Mouse (Mus musculus): ENCODE data around the gene Gipc2. TPM values are rescaled to one million over a fixed set of nuclear protein-coding genes. Genes with fewer than 3 reads are reported as not detected.

Gene Gipc2
- polyA plus RNA-seq, 1 experiment = 19.9 TPM

DNA sequence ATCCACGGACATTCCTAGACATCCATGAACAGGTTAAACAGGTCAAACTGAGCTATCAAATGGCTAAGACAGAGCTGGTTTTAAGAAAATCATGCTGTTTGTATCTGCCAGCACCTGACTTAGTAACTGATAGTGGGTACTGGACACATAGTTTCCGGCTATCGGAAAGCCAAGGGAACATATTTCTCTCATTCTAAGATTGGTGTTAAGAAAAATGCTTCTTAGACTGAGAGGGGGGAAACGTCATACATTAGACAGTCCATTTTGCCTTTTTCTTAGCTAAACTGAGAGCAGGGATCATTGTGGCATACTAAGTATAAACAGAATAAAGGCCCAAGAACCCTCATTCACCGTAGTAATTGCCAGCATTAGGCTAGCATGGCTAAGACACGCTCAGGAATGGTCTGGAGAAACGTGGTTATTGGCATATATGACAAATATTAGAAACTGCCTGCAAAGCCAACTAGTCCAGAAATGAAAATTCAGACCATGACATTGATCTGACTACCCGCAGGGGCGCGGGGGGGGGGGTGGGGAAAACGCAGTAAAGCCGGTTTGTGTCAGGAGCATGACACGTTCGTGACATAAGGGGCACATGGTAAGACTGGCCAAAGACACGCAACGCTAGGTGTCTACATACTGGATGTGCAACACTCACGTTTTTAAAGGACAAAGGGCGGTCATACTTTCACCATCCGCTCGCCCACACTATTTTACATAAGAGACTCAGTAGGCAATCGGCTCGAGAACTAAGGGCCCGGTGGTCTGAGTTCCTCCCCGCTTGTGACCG lies 43.3 kb upstream of the Gipc2 start:
- no peaks in the 10 kb centered on the region for H3K9me3 ChIP-seq (replicated peaks; ENCODE audit: control insufficient read depth, insufficient read depth, low read length, poor library complexity, severe bottlenecking)
- no peak for TF ChIP-seq EP300 (IDR thresholded peaks at IDR 0.05; ENCODE audit: insufficient read depth, low read depth, low read length)
- peak overlapping the region; percentile 99 for H3K4me3 ChIP-seq (ENCODE audit: low read depth, low read length)
- peak overlapping the region; percentile 49 for H3K27ac ChIP-seq (ENCODE audit: insufficient read depth, low read length)
- no peaks in the 10 kb centered on the region for H3K4me1 ChIP-seq (ENCODE audit: control insufficient read depth, insufficient read depth, low read length)
- peak overlapping the region; percentile 98 for H3K9ac ChIP-seq (ENCODE audit: low read depth, poor library complexity, severe bottlenecking)
- H3K27me3 ChIP-seq (ENCODE audit: control insufficient read depth, insufficient read depth, low read length, poor library complexity, severe bottlenecking) = no peaks in the 10 kb centered on the region
- peaks cover 24% of the 10 kb centered on the region for H3K36me3 ChIP-seq (ENCODE audit: control insufficient read depth, insufficient read depth, low read length, poor library complexity, severe bottlenecking)

DNA sequence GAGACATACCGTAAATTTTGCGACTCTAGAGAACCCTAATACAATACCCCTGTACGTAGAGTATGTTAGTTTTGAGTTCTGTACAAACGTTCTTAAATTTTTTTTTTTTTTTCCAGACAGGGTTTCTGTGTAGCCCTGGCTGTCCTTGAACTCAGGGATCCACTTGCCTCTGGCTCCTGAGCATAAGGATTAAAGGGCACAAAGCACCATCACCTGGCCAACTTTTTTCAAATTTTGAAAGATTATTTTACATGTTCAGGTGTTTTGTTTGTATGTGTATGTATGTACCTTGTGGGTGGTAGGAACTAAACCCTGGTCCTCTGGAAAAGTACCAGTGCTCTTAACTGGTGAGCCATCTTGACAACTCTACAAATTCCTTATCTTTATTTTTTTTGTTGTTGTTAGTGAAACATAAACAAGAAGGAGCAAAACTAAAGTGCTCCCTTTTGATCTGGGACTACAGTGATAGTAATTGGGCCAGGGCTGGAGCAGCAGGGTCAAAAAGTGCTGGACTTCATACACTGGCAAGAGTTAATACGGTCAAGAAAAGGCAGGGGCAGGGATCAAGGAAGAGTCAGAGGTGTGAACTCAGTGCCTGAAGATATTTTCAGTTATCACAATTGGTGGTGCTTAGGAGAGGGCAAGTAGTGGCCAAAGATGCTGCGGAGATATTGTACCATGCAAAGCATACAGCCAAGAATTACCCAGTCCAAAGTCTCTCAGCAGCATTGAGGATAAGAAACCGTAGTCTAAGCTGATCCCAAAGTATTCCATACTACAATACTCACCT lies 42.3 kb upstream of the Gipc2 start:
- Histone ChIP-seq H3K9ac (ENCODE audit: low read depth, poor library complexity, severe bottlenecking) (peak overlapping the region; percentile 98; the same call in 1 of the 2 replicates), H3K9me3 (replicated peaks; ENCODE audit: control insufficient read depth, insufficient read depth, low read length, poor library complexity, severe bottlenecking) (no peaks in the 10 kb centered on the region), H3K4me3 (ENCODE audit: low read depth, low read length) (no peak overlapping the region), H3K4me1 (ENCODE audit: control insufficient read depth, insufficient read depth, low read length) (no peaks in the 10 kb centered on the region), H3K27ac (ENCODE audit: insufficient read depth, low read length) (no peak overlapping the region), H3K27me3 (ENCODE audit: control insufficient read depth, insufficient read depth, low read length, poor library complexity, severe bottlenecking) (no peaks in the 10 kb centered on the region), H3K36me3 (ENCODE audit: control insufficient read depth, insufficient read depth, low read length, poor library complexity, severe bottlenecking) (peaks cover 19% of the 10 kb centered on the region)
- no peak for TF ChIP-seq EP300 (IDR thresholded peaks at IDR 0.05; ENCODE audit: insufficient read depth, low read depth, low read length)

DNA sequence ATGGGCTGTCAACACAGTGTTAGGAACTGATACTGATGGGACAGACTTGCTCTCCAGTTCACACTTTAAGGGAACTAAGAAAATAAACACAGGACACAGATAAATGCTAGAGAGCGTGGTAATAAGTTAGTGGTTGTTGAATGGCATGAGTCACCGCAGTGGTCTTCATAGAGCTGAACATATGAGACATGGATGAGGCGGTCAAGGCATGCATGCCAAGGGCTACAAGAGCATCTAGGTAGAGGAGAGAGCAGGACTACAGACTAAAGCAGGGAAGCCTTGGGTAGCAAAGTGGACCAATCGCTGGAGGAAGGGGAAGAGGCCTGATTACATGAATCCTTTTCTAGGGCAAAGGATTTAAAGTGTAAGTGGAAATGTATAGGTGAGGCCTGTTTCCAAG lies 41.1 kb upstream of the Gipc2 start:
- Histone ChIP-seq H3K9me3 (replicated peaks; ENCODE audit: control insufficient read depth, insufficient read depth, low read length, poor library complexity, severe bottlenecking) (no peaks in the 10 kb centered on the region), H3K27ac (ENCODE audit: insufficient read depth, low read length) (no peak overlapping the region), H3K27me3 (ENCODE audit: control insufficient read depth, insufficient read depth, low read length, poor library complexity, severe bottlenecking) (no peaks in the 10 kb centered on the region), H3K4me1 (ENCODE audit: control insufficient read depth, insufficient read depth, low read length) (no peaks in the 10 kb centered on the region), H3K4me3 (ENCODE audit: low read depth, low read length) (no peak overlapping the region), H3K9ac (ENCODE audit: low read depth, poor library complexity, severe bottlenecking) (no peak overlapping the region), H3K36me3 (ENCODE audit: control insufficient read depth, insufficient read depth, low read length, poor library complexity, severe bottlenecking) (peaks cover 14% of the 10 kb centered on the region)
- no peak for TF ChIP-seq CTCF (IDR thresholded peaks at IDR 0.05; ENCODE audit: low read depth, low read length)
- no peak for TF ChIP-seq POLR2A (IDR thresholded peaks at IDR 0.05; ENCODE audit: insufficient read depth, low read length)
- no peak for TF ChIP-seq EP300 (IDR thresholded peaks at IDR 0.05; ENCODE audit: insufficient read depth, low read depth, low read length)

DNA sequence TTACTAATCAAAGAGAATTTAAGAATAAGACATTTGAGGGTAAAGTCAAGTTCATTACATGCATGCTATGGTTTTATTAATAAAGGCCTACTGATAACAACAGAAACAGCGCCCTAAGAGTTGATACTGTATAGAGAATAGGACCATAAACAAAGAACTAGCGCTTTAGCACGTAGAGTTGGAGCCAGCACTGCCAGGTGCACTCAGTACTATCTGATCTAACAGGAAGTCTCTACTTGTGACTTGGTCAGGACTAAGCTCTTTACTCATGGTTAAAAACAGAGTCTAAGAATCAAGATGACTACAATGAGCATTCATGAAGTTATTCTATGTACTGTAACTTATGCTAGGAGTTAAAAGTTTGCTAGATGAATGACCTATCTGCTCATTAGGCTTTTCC lies 38.5 kb upstream of the Gipc2 start:
- peaks cover 6% of the 10 kb centered on the region; the same call in 1 of the 2 replicates for H3K36me3 ChIP-seq (ENCODE audit: control insufficient read depth, insufficient read depth, low read length, poor library complexity, severe bottlenecking)
- no peak overlapping the region for H3K27ac ChIP-seq (ENCODE audit: insufficient read depth, low read length)
- no peaks in the 10 kb centered on the region for H3K9me3 ChIP-seq (replicated peaks; ENCODE audit: control insufficient read depth, insufficient read depth, low read length, poor library complexity, severe bottlenecking)
- no peak overlapping the region for H3K4me3 ChIP-seq (ENCODE audit: low read depth, low read length)
- no peaks in the 10 kb centered on the region for H3K4me1 ChIP-seq (ENCODE audit: control insufficient read depth, insufficient read depth, low read length)
- H3K27me3 ChIP-seq (ENCODE audit: control insufficient read depth, insufficient read depth, low read length, poor library complexity, severe bottlenecking) = no peaks in the 10 kb centered on the region
- no peak overlapping the region for H3K9ac ChIP-seq (ENCODE audit: low read depth, poor library complexity, severe bottlenecking)
- no peak for TF ChIP-seq CTCF (IDR thresholded peaks at IDR 0.05; ENCODE audit: low read depth, low read length)
- no peak for TF ChIP-seq POLR2A (IDR thresholded peaks at IDR 0.05; ENCODE audit: insufficient read depth, low read length)
- TF ChIP-seq EP300 (IDR thresholded peaks at IDR 0.05; ENCODE audit: insufficient read depth, low read depth, low read length) = no peak

DNA sequence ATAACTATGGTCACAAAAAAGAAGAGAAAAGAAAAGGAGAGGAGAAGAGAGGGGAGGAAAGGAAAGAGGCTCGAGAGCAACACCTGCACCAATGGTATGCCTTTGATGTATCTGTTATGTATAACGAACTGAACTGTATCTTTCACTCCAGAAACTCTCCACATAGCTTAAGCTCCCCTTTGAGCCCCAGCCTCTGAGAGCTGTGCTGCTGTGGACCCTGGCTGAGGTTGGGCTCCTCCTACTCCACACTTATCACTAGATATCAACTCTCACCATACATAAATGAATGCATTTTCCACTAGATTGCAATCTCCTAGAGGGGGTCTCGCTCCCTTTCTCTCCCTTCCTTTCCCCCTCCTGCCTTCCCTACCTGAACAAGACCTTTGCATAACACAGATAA lies 38.0 kb upstream of the Gipc2 start:
- H3K9me3 ChIP-seq (replicated peaks; ENCODE audit: control insufficient read depth, insufficient read depth, low read length, poor library complexity, severe bottlenecking) = no peaks in the 10 kb centered on the region
- H3K9ac ChIP-seq (ENCODE audit: low read depth, poor library complexity, severe bottlenecking) = no peak overlapping the region
- peaks cover 6% of the 10 kb centered on the region; the same call in 1 of the 2 replicates for H3K36me3 ChIP-seq (ENCODE audit: control insufficient read depth, insufficient read depth, low read length, poor library complexity, severe bottlenecking)
- H3K4me3 ChIP-seq (ENCODE audit: low read depth, low read length) = no peak overlapping the region
- no peaks in the 10 kb centered on the region for H3K27me3 ChIP-seq (ENCODE audit: control insufficient read depth, insufficient read depth, low read length, poor library complexity, severe bottlenecking)
- no peak for TF ChIP-seq EP300 (IDR thresholded peaks at IDR 0.05; ENCODE audit: insufficient read depth, low read depth, low read length)
- TF ChIP-seq POLR2A (IDR thresholded peaks at IDR 0.05; ENCODE audit: insufficient read depth, low read length) = no peak
- no peak for TF ChIP-seq CTCF (IDR thresholded peaks at IDR 0.05; ENCODE audit: low read depth, low read length)
- H3K27ac ChIP-seq (ENCODE audit: insufficient read depth, low read length) = no peak overlapping the region
- no peaks in the 10 kb centered on the region for H3K4me1 ChIP-seq (ENCODE audit: control insufficient read depth, insufficient read depth, low read length)

DNA sequence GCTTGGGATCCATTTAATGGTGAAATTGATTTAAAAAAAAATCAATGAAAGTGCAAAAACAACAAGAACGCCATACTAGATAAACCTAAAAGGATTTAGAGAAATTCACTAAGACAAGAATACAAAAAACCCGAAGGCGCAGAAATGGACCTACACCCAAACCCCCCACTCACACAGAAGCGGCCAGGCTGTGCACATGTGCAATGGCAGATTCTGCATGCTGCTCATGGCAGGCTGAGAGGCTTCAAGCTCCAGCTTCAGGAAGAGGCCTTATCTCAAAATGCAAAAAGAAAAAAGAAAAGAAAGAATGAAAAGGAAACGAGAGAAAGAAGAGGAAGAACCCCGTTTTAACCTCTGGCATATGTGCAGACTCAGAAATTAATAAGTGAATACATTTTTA lies 37.4 kb upstream of the Gipc2 start:
- Histone ChIP-seq H3K4me3 (ENCODE audit: low read depth, low read length) (no peak overlapping the region), H3K9ac (ENCODE audit: low read depth, poor library complexity, severe bottlenecking) (no peak overlapping the region), H3K27me3 (ENCODE audit: control insufficient read depth, insufficient read depth, low read length, poor library complexity, severe bottlenecking) (no peaks in the 10 kb centered on the region), H3K4me1 (ENCODE audit: control insufficient read depth, insufficient read depth, low read length) (no peaks in the 10 kb centered on the region), H3K36me3 (ENCODE audit: control insufficient read depth, insufficient read depth, low read length, poor library complexity, severe bottlenecking) (peaks cover 3% of the 10 kb centered on the region; the same call in 1 of the 2 replicates), H3K27ac (ENCODE audit: insufficient read depth, low read length) (no peak overlapping the region), H3K9me3 (replicated peaks; ENCODE audit: control insufficient read depth, insufficient read depth, low read length, poor library complexity, severe bottlenecking) (no peaks in the 10 kb centered on the region)
- TF ChIP-seq CTCF (IDR thresholded peaks at IDR 0.05; ENCODE audit: low read depth, low read length) (no peak), POLR2A (IDR thresholded peaks at IDR 0.05; ENCODE audit: insufficient read depth, low read length) (no peak), EP300 (IDR thresholded peaks at IDR 0.05; ENCODE audit: insufficient read depth, low read depth, low read length) (no peak)
